9 mouse cellular contexts compared by ENCODE assay signal in the genomic region with DNA sequence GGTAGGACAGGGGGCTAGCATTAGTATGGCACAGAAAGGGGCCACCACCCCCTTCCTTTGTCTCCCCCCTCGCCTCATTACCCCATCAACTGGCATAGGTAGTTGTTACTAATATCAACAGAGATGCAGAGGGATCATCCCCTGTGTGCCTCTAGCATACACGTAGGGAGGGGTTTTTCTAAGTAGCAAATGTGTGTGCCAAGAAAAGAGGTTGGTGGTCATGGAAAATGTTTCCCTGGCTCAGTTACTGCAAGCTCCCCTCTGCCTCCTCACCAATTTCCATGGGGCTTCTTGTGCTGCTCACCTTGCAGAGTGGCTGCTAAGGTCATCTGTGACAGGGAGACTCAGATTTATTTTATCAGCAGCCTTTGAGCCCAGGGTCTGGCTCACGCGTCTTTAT. TPM values are rescaled to one million over a fixed set of nuclear protein-coding genes. Genes with fewer than 3 reads are reported as not detected.
DNase-seq lines count a peak whose midpoint lies in the region; ATAC-seq and TF ChIP-seq lines count a peak whose summit lies in the region.
"Had no signal": no experiment of that assay in that cellular context is flagged by ENCODE, and none has a peak within 500 bp of the region (broad histone marks: within the 10 kb centered on the region; RNA-seq: fewer than 3 reads in every experiment).

No protein-coding gene starts in this region.

- peaks cover 74% of the 10 kb centered on the region for H3K4me1 ChIP-seq in heart, embryonic 12.5 days (replicated peaks)
- H3K4me1 ChIP-seq in embryonic facial prominence, embryonic 10.5 days: peaks cover 85% of the 10 kb centered on the region
- H3K4me1 ChIP-seq in hindbrain, postnatal 0 days (ENCODE audit: insufficient read depth, low read length): peaks cover 50% of the 10 kb centered on the region
- H3K4me1 ChIP-seq in midbrain, embryonic 15.5 days: peaks cover 65% of the 10 kb centered on the region

- no peak for TF ChIP-seq CTCF in hindbrain, postnatal 0 days (IDR thresholded peaks at IDR 0.05; ENCODE audit: low read depth)

- H3K4me3 ChIP-seq in heart, embryonic 12.5 days: peak overlapping the region; percentile 84
- H3K4me3 ChIP-seq in embryonic facial prominence, embryonic 10.5 days: peak overlapping the region; percentile 87
- H3K4me3 ChIP-seq in hindbrain, postnatal 0 days (ENCODE audit: low read length): peak overlapping the region; percentile 89
- H3K4me3 ChIP-seq in midbrain, embryonic 15.5 days: peak overlapping the region; percentile 90

- H3K9me3 ChIP-seq in heart, embryonic 12.5 days (replicated peaks): no peaks in the 10 kb centered on the region
- no peaks in the 10 kb centered on the region for H3K9me3 ChIP-seq in embryonic facial prominence, embryonic 10.5 days
- no peaks in the 10 kb centered on the region for H3K9me3 ChIP-seq in hindbrain, postnatal 0 days (ENCODE audit: low read length)
- H3K9me3 ChIP-seq in midbrain, embryonic 15.5 days: no peaks in the 10 kb centered on the region

- peak overlapping the region; percentile 76 for H3K4me2 ChIP-seq in heart, embryonic 12.5 days
- peak overlapping the region; percentile 93 for H3K4me2 ChIP-seq in hindbrain, postnatal 0 days (ENCODE audit: low read depth, low read length)
- peak overlapping the region; percentile 85 for H3K4me2 ChIP-seq in midbrain, embryonic 15.5 days

- H3K27me3 ChIP-seq in heart, embryonic 12.5 days (replicated peaks): no peaks in the 10 kb centered on the region
- H3K27me3 ChIP-seq in embryonic facial prominence, embryonic 10.5 days (replicated peaks; ENCODE audit: low read depth, poor library complexity, severe bottlenecking): peaks cover 4% of the 10 kb centered on the region; the same call in 1 of the 2 replicates
- no peaks in the 10 kb centered on the region for H3K27me3 ChIP-seq in hindbrain, postnatal 0 days (ENCODE audit: insufficient read depth, low read length)
- H3K27me3 ChIP-seq in midbrain, embryonic 15.5 days (replicated peaks): no peaks in the 10 kb centered on the region
- H3K27me3 ChIP-seq: Patski had no signal

- no peak for ATAC-seq in heart, embryonic 12.5 days (ENCODE audit: insufficient number of reproducible peaks, low FRiP score)
- ATAC-seq in hindbrain, postnatal 0 days: no peak
- ATAC-seq in midbrain, embryonic 15.5 days (replicated peaks): no peak
- ATAC-seq: Patski had no signal

- peak overlapping the region; percentile 97 for H3K9ac ChIP-seq in heart, embryonic 12.5 days
- peak overlapping the region; percentile 96 for H3K9ac ChIP-seq in hindbrain, postnatal 0 days (replicated peaks; ENCODE audit: low read length)
- peak overlapping the region; percentile 99 for H3K9ac ChIP-seq in midbrain, embryonic 15.5 days

- intact Hi-C loops in heart, postnatal 14 days (cut with DNase I): loop anchor here (5.0 kb wide), 1 partner anchor 148 kb away; no protein-coding TSS in a partner anchor
- intact Hi-C loops in left cerebral cortex, postnatal 25 days (cut with DNase I): no loop called here

- 0% methylated on average over 4 of the region's 4 CpGs for whole genome bisulfite sequencing in heart, embryonic 12.5 days
- 4% methylated on average over 4 of the region's 4 CpGs for WGBS in embryonic facial prominence, embryonic 10.5 days
- whole genome bisulfite sequencing in hindbrain, postnatal 0 days: 5% methylated on average over 4 of the region's 4 CpGs
- 0% methylated on average over 4 of the region's 4 CpGs for WGBS in midbrain, embryonic 15.5 days

- H3K27ac ChIP-seq in heart, embryonic 12.5 days (ENCODE audit: poor library complexity, severe bottlenecking): peak overlapping the region; percentile 99
- H3K27ac ChIP-seq in embryonic facial prominence, embryonic 10.5 days (replicated peaks): peak overlapping the region; percentile 99
- peak overlapping the region; percentile 98 for H3K27ac ChIP-seq in hindbrain, postnatal 0 days
- H3K27ac ChIP-seq in midbrain, embryonic 15.5 days: peak overlapping the region; percentile 98

- H3K36me3 ChIP-seq in heart, embryonic 12.5 days: peaks cover 43% of the 10 kb centered on the region
- H3K36me3 ChIP-seq in embryonic facial prominence, embryonic 10.5 days (replicated peaks): peaks cover 44% of the 10 kb centered on the region
- peaks cover 7% of the 10 kb centered on the region for H3K36me3 ChIP-seq in hindbrain, postnatal 0 days (ENCODE audit: insufficient read depth, low read length)
- H3K36me3 ChIP-seq in midbrain, embryonic 15.5 days (replicated peaks): peaks cover 9% of the 10 kb centered on the region

- no peak for DNase-seq in heart, postnatal 14 days
- no peak for DNase-seq in embryonic facial prominence, embryonic 10.5 days (ENCODE audit: low spot score)
- peak; percentile 42 for DNase-seq in hindbrain, postnatal 0 days (ENCODE audit: low spot score)
- no peak for DNase-seq in right cerebral cortex, adult 18-20 months
- no peak for DNase-seq in left cerebral cortex, postnatal 25 days (ENCODE audit: low spot score in 2 of 2)
- no peak for DNase-seq in natural killer cell, adult 2 months (ENCODE audit: low spot score in 2 of 2)

RNA-seq across cellular contexts. Expression of a gene that starts 2.6 kb away (rescaled TPM):
- 59.2 and 61.6 TPM in 2 replicates for polyA plus RNA-seq in heart, embryonic 12.5 days (2016; fragmentation: Nextera tagmentation; extraction: Ambion mirVana)
- 10 to 100 TPM; 61.6 to 64.6 TPM for total RNA-seq in heart, postnatal 14 days (2021)
- polyA plus RNA-seq in embryonic facial prominence, embryonic 10.5 days (2016; fragmentation: Nextera tagmentation; extraction: Ambion mirVana): 61.4 and 64.0 TPM in 2 replicates
- total RNA-seq in hindbrain, postnatal 0 days (2014; rRNA removed): 116 and 162 TPM in 2 replicates
- polyA plus RNA-seq in hindbrain, postnatal 0 days (2015; fragmentation: Nextera tagmentation; extraction: Ambion mirVana): 27.3 and 31.0 TPM in 2 replicates
- polyA plus RNA-seq in midbrain, embryonic 15.5 days (2015; fragmentation: Nextera tagmentation; extraction: Ambion mirVana): 83.4 and 90.5 TPM in 2 replicates
- total RNA-seq in left cerebral cortex, postnatal 25 days (2021): 10 to 100 TPM; 18.7 to 18.8 TPM
